Mouse (Mus musculus) midbrain, embryonic 12.5 days (tissue): ENCODE measurements around the gene Ralgds. TPM values are rescaled to one million over a fixed set of nuclear protein-coding genes. Genes with fewer than 3 reads are reported as not detected.

ENCODE experiments used
- ATAC-seq: fragments of 200-750 bp; cut with Nextera tagmentation; 2 replicates; pipeline ENCODE4 v1.8.0; 2017; ENCODE audit warnings: low read depth, moderate TSS enrichment, moderate library complexity; ENCODE audit not compliant: low FRiP score
- H3K27ac ChIP-seq: fragments of 300-500 bp; sonication (generic); replicated peaks from 2 replicates; pipeline ENCODE4 v1.5.1; 2016; ENCODE audit warnings: mild to moderate bottlenecking
- H3K27me3 ChIP-seq: fragments of 300-500 bp; sonication (generic); 2 replicates; pipeline ENCODE4 v1.6.1; 2016; ENCODE audit warnings: mild to moderate bottlenecking
- H3K36me3 ChIP-seq: fragments of 300-500 bp; sonication (generic); 2 replicates; pipeline ENCODE4 v1.6.1; 2016
- H3K4me1 ChIP-seq: fragments of 300-500 bp; sonication (generic); 2 replicates; pipeline ENCODE4 v1.6.1; 2016
- H3K4me2 ChIP-seq: fragments of 300-500 bp; sonication (generic); replicated peaks from 2 replicates; pipeline ENCODE4 v1.6.1; 2016; ENCODE audit warnings: mild to moderate bottlenecking, moderate library complexity
- H3K4me3 ChIP-seq: fragments of 300-500 bp; sonication (generic); 2 replicates; pipeline ENCODE4 v1.5.1; 2016; ENCODE audit warnings: mild to moderate bottlenecking
- H3K9ac ChIP-seq: fragments of 300-500 bp; sonication (generic); replicated peaks from 2 replicates; pipeline ENCODE4 v1.6.1; 2016; ENCODE audit warnings: mild to moderate bottlenecking, moderate library complexity
- H3K9me3 ChIP-seq: fragments of 300-500 bp; sonication (generic); 2 replicates; pipeline ENCODE4 v1.6.1; 2016; ENCODE audit warnings: mild to moderate bottlenecking
- WGBS: fragments of 180-500 bp; shearing (Covaris S2); methylation state at CpG from one replicate; pipeline ENCODE4 v1.1.7; 2016; 5-methylcytosine and 5-hydroxymethylcytosine counted together
- polyA plus RNA-seq: library from polyadenylated mRNA; unstranded; fragments of >200 nt; fragmentation: Nextera tagmentation; extraction: Ambion mirVana; gene quantifications from 2 replicates; pipeline ENCODE4 v1.2.1, GENCODE M21; 2016

Ralgds gene
- polyA plus RNA-seq, 1 experiment from 2014 or later: 87.6 TPM

DNA sequence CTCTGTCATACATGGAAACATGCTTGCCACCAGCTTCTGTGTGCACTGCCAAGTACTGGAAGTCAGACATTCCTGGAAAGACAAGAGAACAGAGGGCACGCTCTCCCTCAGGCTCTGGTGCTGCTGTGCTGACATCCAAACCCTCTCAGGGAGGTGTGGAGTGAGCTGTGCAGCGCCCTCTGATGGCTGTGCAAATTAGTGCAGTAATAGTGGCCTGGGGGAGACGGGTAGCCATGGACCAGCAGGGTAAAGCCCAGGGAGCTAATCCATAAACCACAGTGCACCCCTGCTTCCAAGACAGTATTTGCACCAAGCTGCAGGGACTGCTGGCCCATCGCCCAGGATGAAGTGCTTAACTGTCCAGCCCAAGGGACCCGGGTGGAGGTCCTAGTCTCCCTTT, 65.1 kb downstream of the Ralgds start:
- Histone ChIP-seq H3K4me3 (no peak overlapping the region), H3K36me3 (peaks cover 70% of the 10 kb centered on the region), H3K9ac (no peak overlapping the region), H3K4me2 (no peak overlapping the region), H3K27me3 (no peaks in the 10 kb centered on the region), H3K27ac (no peak overlapping the region), H3K4me1 (peaks cover 17% of the 10 kb centered on the region), H3K9me3 (no peaks in the 10 kb centered on the region)
- no peak for ATAC-seq
- 68% methylated on average over 5 of the region's 5 CpGs for WGBS

DNA sequence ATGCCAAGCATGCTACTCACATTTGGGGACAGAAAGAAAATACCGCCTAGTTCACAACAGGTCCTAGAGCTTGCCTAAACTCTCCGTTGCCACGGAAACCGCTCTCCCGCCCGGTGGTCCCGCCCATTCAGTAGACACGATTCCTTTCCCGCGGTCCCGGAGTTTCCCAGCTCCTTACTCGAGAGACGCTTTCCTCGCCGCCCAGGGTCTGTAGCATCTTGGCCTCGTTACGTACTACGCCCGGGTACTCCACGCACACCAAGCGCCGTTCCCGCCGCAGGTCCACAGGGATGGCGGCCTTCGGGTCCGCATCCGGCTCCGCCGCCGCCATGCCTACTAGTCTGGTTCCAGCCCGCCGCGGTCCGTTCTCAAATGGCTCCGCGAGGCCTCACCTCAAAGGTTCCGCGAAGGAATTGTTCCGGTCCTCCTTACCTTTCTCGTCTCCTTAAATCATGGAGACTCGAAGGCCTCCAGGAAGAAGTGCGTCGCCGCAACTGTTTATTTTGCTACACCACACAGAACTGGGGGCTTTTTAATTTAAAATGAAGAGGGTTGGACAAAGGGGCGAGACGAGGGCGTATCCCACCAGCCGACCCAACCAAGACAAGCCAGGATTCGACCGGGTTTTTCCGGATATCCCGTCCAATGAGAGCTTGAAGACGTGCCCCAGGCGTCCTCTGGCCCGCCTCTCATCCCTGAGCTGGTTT, 69.9 kb downstream of the Ralgds start:
- no peaks in the 10 kb centered on the region for H3K9me3 ChIP-seq
- H3K4me2 ChIP-seq: peak overlapping the region; percentile 68
- H3K9ac ChIP-seq: peak overlapping the region; percentile 74
- under 1% methylated on average over 56 of the region's 56 CpGs for WGBS
- peaks cover 24% of the 10 kb centered on the region for H3K36me3 ChIP-seq
- peaks cover 23% of the 10 kb centered on the region for H3K4me1 ChIP-seq
- H3K4me3 ChIP-seq: peak overlapping the region; percentile 77
- H3K27me3 ChIP-seq: no peaks in the 10 kb centered on the region
- H3K27ac ChIP-seq: peak overlapping the region; percentile 87
- ATAC-seq: peak; percentile 89

DNA sequence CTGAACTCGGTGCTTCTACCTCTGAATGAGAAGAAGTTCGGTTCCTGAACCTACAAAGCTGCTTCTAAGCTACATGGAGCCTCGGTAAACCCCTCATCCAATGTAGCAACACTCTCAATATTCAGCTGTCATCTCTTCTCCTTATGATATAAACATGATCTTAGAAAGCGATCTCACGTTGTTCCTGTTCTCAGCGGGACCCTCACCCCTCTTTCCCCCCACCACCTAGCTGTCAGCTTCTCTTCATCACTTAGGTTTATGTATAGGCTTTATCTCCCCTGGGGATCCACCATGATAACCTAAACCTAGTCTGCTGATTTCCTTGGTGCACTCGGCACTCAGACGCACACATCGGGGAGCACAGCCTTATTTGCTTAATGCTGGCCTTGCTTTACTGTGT, 70.7 kb downstream of the Ralgds start, which contains the start of gene Gtf3c5:
TSS of gene Gtf3c5 (minus strand) at position 101 of the 400 bp plus-strand sequence.
- WGBS: 72% methylated on average over 9 of the region's 9 CpGs

DNA sequence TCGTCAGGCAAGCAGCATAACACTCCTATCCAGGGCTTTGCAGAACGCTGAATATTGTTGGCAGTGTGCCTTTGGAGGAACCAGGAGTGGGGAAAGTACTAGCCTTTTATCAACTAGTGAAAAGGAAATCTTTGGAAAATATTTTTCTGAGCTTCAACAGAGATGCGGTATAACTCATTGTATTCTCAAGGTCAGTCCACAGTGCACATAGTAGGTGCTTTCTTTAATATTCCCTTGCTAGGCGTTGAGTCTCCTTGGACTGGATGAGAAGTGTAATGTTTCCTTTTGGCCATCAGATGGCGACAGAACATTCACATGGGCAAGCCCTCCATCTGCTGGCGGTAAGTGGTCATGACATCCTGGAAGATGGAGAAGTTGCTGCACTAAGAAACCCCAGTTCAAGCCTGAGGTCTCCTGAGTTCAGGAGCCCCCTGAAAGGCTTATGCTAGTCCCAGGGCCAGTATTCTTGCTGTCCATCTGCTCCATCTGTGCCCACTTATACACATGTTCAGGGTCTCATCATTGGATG, 72.2 kb downstream of the Ralgds start:
- Histone ChIP-seq H3K9me3 (no peaks in the 10 kb centered on the region), H3K4me1 (peaks cover 23% of the 10 kb centered on the region), H3K4me2 (no peak overlapping the region), H3K36me3 (peaks cover 5% of the 10 kb centered on the region; the same call in 1 of the 2 replicates), H3K27ac (no peak overlapping the region), H3K4me3 (no peak overlapping the region), H3K27me3 (0 out of 2 replicates have a peak, but pooled peaks cover 2% of the 10 kb centered on the region), H3K9ac (no peak overlapping the region)
- 24% methylated on average over 6 of the region's 6 CpGs for WGBS
- ATAC-seq: no peak

More for the DNA sequence above, 70.7 kb downstream of the Ralgds start, which contains the start of gene Gtf3c5:
- Histone ChIP-seq H3K27ac (peak within 1 kb of the TSS; percentile 87), H3K36me3 (peaks cover 15% of the 10 kb centered on the region), H3K9me3 (no peaks in the 10 kb centered on the region), H3K27me3 (no peaks in the 10 kb centered on the region), H3K9ac (peak within 1 kb of the TSS; percentile 74), H3K4me3 (peak within 1 kb of the TSS; percentile 77), H3K4me2 (peak within 1 kb of the TSS; percentile 68), H3K4me1 (peaks cover 23% of the 10 kb centered on the region)
- ATAC-seq: no peak

DNA sequence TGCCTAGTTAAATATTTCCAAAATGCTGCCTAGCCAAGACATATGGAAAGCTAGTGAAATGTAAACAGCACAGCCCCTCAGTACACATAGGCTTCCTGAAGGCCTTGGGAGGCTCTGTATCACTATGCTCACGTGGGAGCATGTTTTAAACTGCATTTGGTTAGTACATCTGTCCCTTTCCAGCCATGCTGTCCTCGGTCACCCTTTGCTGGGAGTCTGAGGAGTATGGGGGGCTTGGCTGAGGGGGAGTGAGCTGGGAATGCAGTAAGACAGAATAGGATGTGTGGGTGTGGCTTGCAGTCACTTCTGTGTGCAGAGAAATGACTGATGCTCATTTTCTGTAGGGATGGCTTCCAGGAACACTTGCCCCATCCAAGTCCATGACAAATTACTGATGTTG, 72.8 kb downstream of the Ralgds start:
- no peak overlapping the region for H3K4me2 ChIP-seq
- no peak overlapping the region for H3K9ac ChIP-seq
- H3K4me3 ChIP-seq: no peak overlapping the region
- WGBS: 47% methylated on average over 2 of the region's 2 CpGs
- peaks cover 23% of the 10 kb centered on the region for H3K4me1 ChIP-seq
- H3K27ac ChIP-seq: no peak overlapping the region
- H3K9me3 ChIP-seq: no peaks in the 10 kb centered on the region
- no peak for ATAC-seq
- H3K36me3 ChIP-seq: peaks cover 3% of the 10 kb centered on the region; the same call in 1 of the 2 replicates
- H3K27me3 ChIP-seq: 0 out of 2 replicates have a peak, but pooled peaks cover 6% of the 10 kb centered on the region

DNA sequence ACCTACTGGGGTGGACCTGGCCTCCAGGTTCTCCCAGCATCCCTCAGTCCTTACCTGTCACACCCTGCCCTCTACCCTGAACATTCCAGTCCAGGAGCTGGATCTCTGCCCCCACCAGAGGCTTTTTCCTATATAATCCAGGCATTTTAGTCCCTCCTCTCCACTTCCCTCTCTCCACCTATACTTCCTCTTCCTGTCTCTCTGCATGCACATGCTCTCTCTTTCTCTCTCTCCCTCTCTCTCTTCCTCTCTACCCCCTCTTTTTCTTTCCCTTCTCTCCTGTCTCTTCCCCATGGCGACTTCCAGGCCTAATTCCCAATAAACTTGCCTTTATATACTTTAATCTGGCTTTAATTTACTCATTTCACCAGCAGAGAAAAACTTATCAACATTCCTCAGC, 75.6 kb downstream of the Ralgds start:
- H3K27ac ChIP-seq: no peak overlapping the region
- peaks cover 6% of the 10 kb centered on the region; the same call in 1 of the 2 replicates for H3K27me3 ChIP-seq
- H3K36me3 ChIP-seq: no peaks in the 10 kb centered on the region
- H3K9me3 ChIP-seq: no peaks in the 10 kb centered on the region
- 35% methylated on average over 1 of the region's 1 CpGs for WGBS
- H3K4me1 ChIP-seq: peaks cover 2% of the 10 kb centered on the region
- no peak overlapping the region for H3K4me3 ChIP-seq
- H3K4me2 ChIP-seq: no peak overlapping the region
- no peak overlapping the region for H3K9ac ChIP-seq
- ATAC-seq: no peak

DNA sequence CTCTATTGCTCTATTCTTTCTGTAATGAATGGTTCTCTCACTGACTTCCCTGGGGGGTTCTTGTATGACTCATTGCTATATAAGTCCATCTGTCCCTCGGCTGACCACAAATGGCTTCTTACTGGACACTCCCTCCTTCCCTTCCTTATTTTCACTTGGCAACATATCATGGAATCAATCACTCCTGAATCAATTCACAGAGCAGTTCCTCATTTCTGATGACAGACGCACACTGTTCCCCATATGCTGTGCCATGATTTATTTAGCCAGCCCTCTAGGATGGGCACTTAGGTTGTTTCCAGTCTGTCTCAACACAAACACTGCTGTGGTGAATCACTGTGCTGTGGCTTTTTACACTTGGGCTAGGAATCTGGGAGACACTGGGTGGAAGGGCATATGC, 78.6 kb downstream of the Ralgds start:
- ATAC-seq: no peak
- WGBS: 88% methylated on average over 2 of the region's 2 CpGs
- Histone ChIP-seq H3K36me3 (no peaks in the 10 kb centered on the region), H3K27me3 (peaks cover 16% of the 10 kb centered on the region), H3K27ac (no peak overlapping the region), H3K4me3 (no peak overlapping the region), H3K9me3 (no peaks in the 10 kb centered on the region), H3K4me1 (no peaks in the 10 kb centered on the region), H3K4me2 (no peak overlapping the region), H3K9ac (no peak overlapping the region)

DNA sequence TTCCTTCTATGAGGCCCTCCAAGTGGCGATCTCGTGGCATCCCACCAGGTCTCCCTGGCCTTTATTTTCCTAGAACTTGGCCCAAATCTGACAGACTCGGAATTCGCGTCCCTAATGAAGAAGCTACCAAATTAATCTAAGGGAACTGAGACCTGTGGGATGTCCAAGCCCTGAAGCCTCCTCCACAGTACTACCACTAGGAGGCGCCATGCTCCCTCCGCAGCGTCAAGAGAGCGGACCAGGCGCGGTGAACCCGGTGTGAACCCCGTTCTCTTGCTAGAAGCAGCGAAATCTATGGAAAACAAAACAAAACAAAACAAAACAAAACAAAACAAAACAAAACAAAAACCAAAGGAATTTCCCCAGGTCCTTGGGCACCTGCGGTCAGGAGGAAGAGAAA, 79.9 kb downstream of the Ralgds start:
- no peak for ATAC-seq
- H3K9me3 ChIP-seq: no peaks in the 10 kb centered on the region
- WGBS: 8% methylated on average over 15 of the region's 15 CpGs
- peaks cover 16% of the 10 kb centered on the region for H3K27me3 ChIP-seq
- no peak overlapping the region for H3K9ac ChIP-seq
- H3K27ac ChIP-seq: no peak overlapping the region
- H3K4me1 ChIP-seq: no peaks in the 10 kb centered on the region
- H3K4me3 ChIP-seq: no peak overlapping the region
- no peaks in the 10 kb centered on the region for H3K36me3 ChIP-seq
- H3K4me2 ChIP-seq: no peak overlapping the region

DNA sequence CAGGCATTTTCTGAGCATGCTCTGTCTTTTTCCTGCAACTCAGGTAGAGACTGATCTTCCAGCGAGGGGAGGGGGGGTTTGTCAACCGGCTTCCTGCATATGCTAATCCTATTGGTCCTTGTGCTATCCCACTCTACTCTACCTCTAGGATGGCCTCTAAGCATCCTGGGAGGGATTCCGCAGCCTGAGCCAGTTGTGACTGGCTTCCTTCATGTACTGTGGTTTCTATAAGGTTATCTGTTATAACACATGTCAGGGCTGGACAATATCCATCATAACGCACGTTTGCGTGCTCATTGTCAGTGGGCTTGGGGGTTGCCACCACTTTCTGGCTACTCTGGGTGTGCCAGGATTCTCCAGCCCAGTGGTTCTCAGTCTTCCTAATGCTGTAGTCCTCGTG, 83.1 kb downstream of the Ralgds start:
- H3K4me3 ChIP-seq: no peak overlapping the region
- no peak overlapping the region for H3K9ac ChIP-seq
- no peaks in the 10 kb centered on the region for H3K9me3 ChIP-seq
- H3K36me3 ChIP-seq: no peaks in the 10 kb centered on the region
- H3K4me2 ChIP-seq: no peak overlapping the region
- H3K27me3 ChIP-seq: peaks cover 9% of the 10 kb centered on the region
- WGBS: 86% methylated on average over 7 of the region's 7 CpGs
- no peak for ATAC-seq
- peaks cover 8% of the 10 kb centered on the region; the same call in 1 of the 2 replicates for H3K4me1 ChIP-seq
- H3K27ac ChIP-seq: no peak overlapping the region

DNA sequence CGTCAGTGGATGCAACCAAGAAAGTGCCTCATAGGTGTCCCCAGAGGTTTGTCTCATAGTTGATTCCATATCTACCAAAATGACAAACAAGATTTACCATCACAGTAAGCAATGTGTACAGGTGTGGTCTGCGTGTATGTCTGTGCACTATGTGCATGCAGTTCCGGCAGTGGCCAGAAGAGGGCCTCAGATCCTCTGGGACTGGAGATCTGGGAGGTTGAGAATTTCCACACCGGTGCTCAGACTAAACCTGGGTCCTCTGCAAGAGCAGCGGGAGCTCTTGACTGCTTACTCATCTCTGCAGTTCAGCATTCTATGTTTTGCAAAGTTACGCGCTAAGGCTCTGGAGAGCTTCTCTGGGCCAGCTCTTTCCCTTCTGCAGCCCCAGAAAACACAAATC, 84.1 kb downstream of the Ralgds start:
- Histone ChIP-seq H3K4me2 (no peak overlapping the region), H3K9me3 (no peaks in the 10 kb centered on the region), H3K4me1 (peaks cover 8% of the 10 kb centered on the region; the same call in 1 of the 2 replicates), H3K36me3 (no peaks in the 10 kb centered on the region), H3K27me3 (peaks cover 9% of the 10 kb centered on the region), H3K4me3 (no peak overlapping the region), H3K9ac (no peak overlapping the region), H3K27ac (no peak overlapping the region)
- 89% methylated on average over 7 of the region's 7 CpGs for WGBS
- ATAC-seq: no peak

DNA sequence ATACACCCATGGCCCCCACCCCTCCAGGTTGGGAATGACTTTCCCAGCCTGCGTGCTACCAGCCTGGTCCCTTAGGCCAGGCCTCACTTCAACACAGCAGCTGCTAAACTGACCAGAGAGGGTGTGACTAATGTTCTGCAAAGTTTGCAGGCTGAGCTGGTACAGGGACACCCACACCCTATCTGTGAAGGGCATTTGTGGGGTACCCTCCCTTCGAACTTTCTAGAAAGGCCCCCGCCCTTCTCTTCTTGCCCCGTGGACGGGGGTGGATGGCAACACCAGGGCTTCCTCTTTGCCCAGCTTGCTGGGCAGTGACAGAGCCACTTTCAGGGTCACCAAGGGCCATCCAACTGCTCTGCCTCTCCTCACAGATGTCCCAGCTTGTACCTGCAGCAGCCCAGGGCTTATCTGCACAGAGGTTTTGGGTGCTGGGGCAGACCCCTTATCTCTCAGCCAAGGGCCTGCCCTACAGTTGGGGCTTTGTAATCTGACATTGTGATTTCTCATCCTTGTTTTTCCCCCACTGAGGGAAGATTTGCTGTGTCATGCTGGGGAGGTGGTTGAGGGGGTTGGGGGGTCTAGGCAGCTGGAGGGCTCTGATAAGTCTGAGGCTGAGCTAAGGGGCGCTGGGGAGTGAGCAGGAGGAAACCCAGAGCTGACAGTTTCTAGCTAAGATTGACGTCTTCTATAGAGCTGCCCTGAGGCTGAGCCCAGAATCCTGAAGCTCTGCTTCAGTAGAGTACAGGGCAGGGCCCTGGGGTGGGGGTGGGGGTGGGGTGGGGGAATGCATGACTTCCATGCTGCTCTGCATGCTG, 85.0 kb downstream of the Ralgds start:
- ATAC-seq: no peak
- 75% methylated on average over 7 of the region's 7 CpGs for WGBS
- peaks cover 8% of the 10 kb centered on the region; the same call in 1 of the 2 replicates for H3K4me1 ChIP-seq
- H3K9ac ChIP-seq: no peak overlapping the region
- no peaks in the 10 kb centered on the region for H3K36me3 ChIP-seq
- peaks cover 9% of the 10 kb centered on the region for H3K27me3 ChIP-seq
- H3K9me3 ChIP-seq: no peaks in the 10 kb centered on the region
- H3K4me3 ChIP-seq: no peak overlapping the region
- no peak overlapping the region for H3K4me2 ChIP-seq
- H3K27ac ChIP-seq: peak overlapping the region; percentile 26; the same call in 1 of the 2 replicates
